Mouse (Mus musculus) CD4-positive helper T cell, adult 2 months (primary cell): Measurements from ENCODE around the gene Ppl.

Experiments
- DNase-seq: peaks from one replicate; pipeline ENCODE4 v3.0.0-alpha.2; 2012; ENCODE audit warnings: low read depth, missing footprints, low spot score

Gene Ppl

DNA sequence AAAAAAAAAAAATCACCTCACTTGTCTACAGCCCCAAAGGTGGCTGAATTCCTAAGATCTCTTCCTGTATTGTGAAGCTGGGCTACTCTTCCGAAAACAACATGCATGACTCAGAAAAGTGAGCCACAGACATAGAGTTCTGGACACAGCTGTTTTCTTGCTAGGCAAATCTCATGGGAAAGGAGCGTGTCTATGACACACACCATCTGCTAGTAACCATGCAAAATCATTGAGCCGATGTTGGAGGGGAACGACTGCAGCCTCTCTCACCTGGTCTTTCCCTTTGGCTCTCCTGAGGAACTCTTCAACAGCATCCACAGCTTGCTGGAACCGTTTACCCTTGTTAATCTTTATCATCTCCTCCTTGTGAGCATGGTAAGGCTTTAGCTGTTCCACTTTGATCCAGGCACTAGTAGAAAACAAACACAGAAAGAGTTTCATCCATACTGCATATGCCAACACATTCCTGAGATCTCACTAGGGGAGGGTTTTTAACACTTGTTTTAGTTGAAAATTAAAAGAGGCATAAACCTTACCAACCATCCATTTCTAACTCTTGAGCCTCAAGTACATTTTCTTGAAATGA, 95.5 kb downstream of the Ppl start:
- DNase-seq: no peak
